Mouse (Mus musculus) stomach, postnatal 0 days (tissue): ENCODE measurements around the gene Shc2.

Source experiments
- CTCF ChIP-seq: IDR thresholded peaks from 2 replicates; pipeline ENCODE4 v1.5.1; 2016; ENCODE audit warnings: antibody characterized with exemption, low read depth, mild to moderate bottlenecking, moderate library complexity
- EP300 ChIP-seq: optimal IDR thresholded peaks from 2 replicates; pipeline ENCODE3; 2016; ENCODE audit warnings: antibody characterized with exemption

- peak; percentile 58 for TF ChIP-seq CTCF
- no peak for TF ChIP-seq EP300
These were observed 22.6 kb upstream of the Shc2 start for GRCm38 (mm10) chr10:79660298-79660697.
